Mouse (Mus musculus) mouse trophoblast stem cell (cell line): ENCODE results near the gene Rrp15.
"Not testable (repeated sequence)": the region's sequence is repeated elsewhere in the genome, so short reads cannot be mapped to it uniquely, and the experiment has no call there.

Experiments
- in situ Hi-C, 2 experiments: fragments of 300-500 bp; cut with MseI, MboI; formaldehyde crosslinking; loops; 2 replicates in 1 of 2; 3 replicates in 1 of 2; pipeline ENCODE4 v1.15.1; 2025

Rrp15 gene

GRCm38 (mm10) chr1:186748724-186749653 lies at the start of gene Rrp15:
Gene Rrp15 (minus strand): TSS chr1:186749358.
- in situ Hi-C loops, result no loop called here

- in situ Hi-C loops, result no loop called here
Measured at GRCm38 (mm10) chr1:186797991-186798390, 48.8 kb upstream of the Rrp15 start.

GRCm38 (mm10) chr1:186785359-186785758 lies 36.2 kb upstream of the Rrp15 start:
- in situ Hi-C loops, result no loop called here

- in situ Hi-C loops, result no loop called here
Measured at GRCm38 (mm10) chr1:186780826-186781225, 31.7 kb upstream of the Rrp15 start.

GRCm38 (mm10) chr1:186773124-186773523 lies 24.0 kb upstream of the Rrp15 start:
- in situ Hi-C loops, result no loop called here

- in situ Hi-C loops, result no loop called here
Measured at GRCm38 (mm10) chr1:186772547-186773077, 23.5 kb upstream of the Rrp15 start.

GRCm38 (mm10) chr1:186772005-186772404 lies 22.8 kb upstream of the Rrp15 start:
- in situ Hi-C loops, result no loop called here

- in situ Hi-C loops, result no loop called here
Measured at GRCm38 (mm10) chr1:186770659-186771058, 21.5 kb upstream of the Rrp15 start.

- in situ Hi-C loops, result no loop called here
Measured at GRCm38 (mm10) chr1:186768392-186768791, 19.2 kb upstream of the Rrp15 start.

GRCm38 (mm10) chr1:186763451-186763850 lies 14.3 kb upstream of the Rrp15 start:
- in situ Hi-C loops, result not testable (repeated sequence)

GRCm38 (mm10) chr1:186749675-186750283 lies 621 bp upstream of the Rrp15 start:
- in situ Hi-C loops, result no loop called here

- in situ Hi-C loops, result no loop called here
Measured at GRCm38 (mm10) chr1:186739828-186740227, 9.3 kb downstream of the Rrp15 start.

- in situ Hi-C loops, result no loop called here
Measured at GRCm38 (mm10) chr1:186735537-186735936, 13.6 kb downstream of the Rrp15 start.

GRCm38 (mm10) chr1:186733052-186733451 lies 16.1 kb downstream of the Rrp15 start:
- in situ Hi-C loops, result no loop called here

GRCm38 (mm10) chr1:186728778-186729177 lies 20.4 kb downstream of the Rrp15 start:
- in situ Hi-C loops, result no loop called here

- in situ Hi-C loops, result no loop called here
Measured at GRCm38 (mm10) chr1:186726117-186726516, 23.0 kb downstream of the Rrp15 start.

- in situ Hi-C loops, result loop anchor here (25.0 kb wide), 1 partner anchor 1185 kb away; no protein-coding TSS in a partner anchor
Measured at GRCm38 (mm10) chr1:186722299-186722698, 26.9 kb downstream of the Rrp15 start.

GRCm38 (mm10) chr1:186721846-186722245 lies 27.3 kb downstream of the Rrp15 start:
- in situ Hi-C loops, result loop anchor here (25.0 kb wide), 1 partner anchor 1185 kb away; no protein-coding TSS in a partner anchor

GRCm38 (mm10) chr1:186721166-186721565 lies 28.0 kb downstream of the Rrp15 start:
- in situ Hi-C loops, result loop anchor here (25.0 kb wide), 1 partner anchor 1184 kb away; no protein-coding TSS in a partner anchor

- in situ Hi-C loops, result loop anchor here (25.0 kb wide), 1 partner anchor 1182 kb away; no protein-coding TSS in a partner anchor
Measured at GRCm38 (mm10) chr1:186719708-186720107, 29.4 kb downstream of the Rrp15 start.

- in situ Hi-C loops, result loop anchor here (25.0 kb wide), 1 partner anchor 1182 kb away; no protein-coding TSS in a partner anchor
Measured at GRCm38 (mm10) chr1:186718881-186719280, 30.3 kb downstream of the Rrp15 start.
